Mouse (Mus musculus): ENCODE results near the gene Il33.

DNA sequence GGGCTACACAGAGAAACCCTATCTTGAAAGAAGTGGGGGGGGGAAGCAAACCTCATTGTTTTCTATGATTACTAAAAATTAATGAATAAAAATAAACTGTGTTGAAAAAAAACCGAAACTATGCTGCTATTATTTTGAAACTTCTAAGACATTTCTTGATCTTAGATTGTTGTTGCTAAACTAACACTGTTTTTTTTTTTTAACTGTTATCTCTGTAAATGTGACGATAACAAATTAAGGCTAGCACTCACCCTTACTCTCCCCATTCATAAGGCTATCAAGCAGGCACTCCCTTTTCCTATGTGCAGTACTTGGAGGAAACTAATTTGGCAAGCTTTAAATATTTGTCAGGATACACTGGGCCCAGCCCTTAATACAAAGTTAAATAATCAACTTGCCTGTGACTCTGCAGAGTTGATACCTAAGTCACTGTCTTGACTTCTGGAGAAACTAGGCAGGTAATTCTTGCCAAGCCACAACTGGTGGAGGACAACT, 38.7 kb downstream of the Il33 start:
- TF ChIP-seq TAL1 (IDR thresholded peaks at IDR 0.05; ENCODE audit: low read length), result no peak
- no peak for TF ChIP-seq GATA1 (IDR thresholded peaks at IDR 0.05; ENCODE audit: low read length)
